Mouse (Mus musculus): Measurements from ENCODE around the gene Mdm2. TPM values are rescaled to one million over a fixed set of nuclear protein-coding genes. Genes with fewer than 3 reads are reported as not detected.

The Mdm2 gene
- total RNA-seq (2023) = 153 TPM

DNA sequence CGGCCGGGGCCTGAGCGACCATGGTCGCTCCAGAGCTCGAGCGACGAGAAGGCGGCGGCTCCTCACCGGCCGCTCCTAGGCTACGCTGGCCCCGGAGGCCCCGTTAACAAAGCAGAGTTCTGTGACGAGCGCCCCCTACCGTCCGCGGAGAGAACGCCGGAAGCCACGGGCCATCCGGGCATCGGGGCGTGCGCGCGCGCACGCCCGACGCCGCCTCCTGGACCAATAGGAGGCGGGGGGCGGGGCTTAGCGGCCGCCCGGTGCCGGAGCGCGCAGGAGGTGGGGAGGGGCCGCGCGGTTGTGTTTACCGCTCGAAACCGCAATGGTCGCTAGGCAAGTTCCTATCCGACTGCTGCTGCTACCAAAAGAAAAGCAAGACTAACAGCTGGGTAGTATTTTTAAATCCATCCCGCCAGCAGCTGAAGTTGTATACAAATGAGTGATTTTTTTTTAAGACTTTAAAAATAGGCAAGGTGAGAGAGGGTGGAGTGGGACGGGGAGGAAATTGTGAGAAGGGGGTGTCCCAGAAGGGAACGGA, at the start of gene Mdm2:
TSS of gene Mdm2 (minus strand) at position 155 of the 538 bp plus-strand sequence.

DNA sequence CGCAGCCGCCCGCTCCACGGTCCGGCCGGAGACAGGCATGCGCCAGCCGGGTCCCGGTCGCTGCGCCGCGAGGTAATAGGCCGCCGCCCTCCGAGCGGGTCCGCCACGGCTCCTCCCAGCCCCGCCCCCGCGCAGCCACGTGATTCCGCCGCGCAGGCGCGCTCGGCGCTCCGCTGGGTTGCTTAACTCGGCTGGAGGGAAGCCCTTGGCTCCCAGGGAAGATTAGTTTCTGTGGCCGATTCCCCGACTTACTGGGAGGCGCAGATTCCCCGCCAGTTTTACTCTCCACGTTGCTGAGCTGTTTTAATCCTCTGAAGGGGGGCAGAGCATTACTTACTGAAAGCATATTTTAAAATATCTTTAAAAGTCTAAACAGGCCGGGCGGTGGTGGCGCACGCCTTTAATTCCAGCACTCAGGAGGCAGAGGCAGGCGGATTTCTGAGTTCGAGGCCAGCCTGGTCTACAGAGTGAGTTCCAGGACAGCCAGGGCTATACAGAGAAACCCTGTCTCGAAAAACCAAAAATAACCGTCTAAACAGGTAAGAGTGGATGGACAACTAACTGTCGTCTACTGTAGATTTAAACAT, 35.8 kb upstream of the Mdm2 start, which contains the start of gene Slc35e3:
TSS of gene Slc35e3 (minus strand) at position 69 of the 587 bp plus-strand sequence.

Other genes starting within 250 kb of the Mdm2 start
- 13.0 TPM for gene Cpm, start 81.3 kb downstream of the Mdm2 start, total RNA-seq (2023)
- gene Slc35e3, start 35.6 kb upstream of the Mdm2 start, total RNA-seq (2023) = 8.5 TPM
- 35.9 TPM for gene Nup107, start 81.9 kb upstream of the Mdm2 start, total RNA-seq (2023)
- 384 TPM for gene Rap1b, start 135.3 kb upstream of the Mdm2 start, total RNA-seq (2023)

All from CD8-positive naive resting alpha-beta T cell, adult 57 days (primary cell).